42 mouse cellular contexts compared by ENCODE assay signal in genomic region chr4:43976223-43976740, GRCm38 (mm10). TPM values are rescaled to one million over a fixed set of nuclear protein-coding genes. Genes with fewer than 3 reads are reported as not detected.
DNase-seq lines count a peak whose midpoint lies in the region; ATAC-seq and TF ChIP-seq lines count a peak whose summit lies in the region.
"Had no signal": no experiment of that assay in that cellular context is flagged by ENCODE, and none has a peak within 500 bp of the region (broad histone marks: within the 10 kb centered on the region; RNA-seq: fewer than 3 reads in every experiment).

No protein-coding gene starts in this region.

- no peak overlapping the region for H3K9ac ChIP-seq in neural tube, embryonic 14.5 days (replicated peaks; ENCODE audit: low read depth, low read length)
- H3K9ac ChIP-seq in neural tube, embryonic 15.5 days (replicated peaks), result no peak overlapping the region
- no peak overlapping the region for H3K9ac ChIP-seq in midbrain, embryonic 14.5 days (replicated peaks; ENCODE audit: low read length)
- H3K9ac ChIP-seq: embryonic facial prominence, embryonic 12.5 days; heart, embryonic 12.5 days; hindbrain, embryonic 15.5 days; kidney, embryonic 15.5 days; limb, embryonic 12.5 days; liver, embryonic 13.5 days; lung, embryonic 14.5 days; neural tube, embryonic 12.5 days had no signal

- H3K4me3 ChIP-seq in neural tube, embryonic 14.5 days (ENCODE audit: low read depth, low read length), result no peak overlapping the region
- H3K4me3 ChIP-seq in neural tube, embryonic 15.5 days (replicated peaks), result no peak overlapping the region
- no peak overlapping the region for H3K4me3 ChIP-seq in bone marrow macrophage, adult 2 months (ENCODE audit: insufficient read depth, low read length)
- no peak overlapping the region for H3K4me3 ChIP-seq in midbrain, embryonic 14.5 days (replicated peaks; ENCODE audit: low read depth, low read length)
- H3K4me3 ChIP-seq: embryonic facial prominence, embryonic 12.5 days; forebrain, embryonic 10.5 days; heart, adult 2 months; heart, embryonic 12.5 days; hindbrain, embryonic 10.5 days; hindbrain, embryonic 15.5 days; kidney, embryonic 15.5 days; limb, embryonic 12.5 days; liver, embryonic 13.5 days; midbrain, embryonic 10.5 days; neural tube, embryonic 12.5 days had no signal

- H3K4me1 ChIP-seq in neural tube, embryonic 14.5 days (ENCODE audit: control insufficient read depth, insufficient read depth, low read length), result peaks cover 21% of the 10 kb centered on the region
- H3K4me1 ChIP-seq in neural tube, embryonic 15.5 days, result peaks cover 38% of the 10 kb centered on the region
- H3K4me1 ChIP-seq in bone marrow macrophage, adult 2 months (ENCODE audit: control insufficient read depth, insufficient read depth, low read length), result peaks cover 40% of the 10 kb centered on the region
- peaks cover 16% of the 10 kb centered on the region; the same call in 1 of the 2 replicates for H3K4me1 ChIP-seq in midbrain, embryonic 14.5 days (ENCODE audit: control insufficient read depth, insufficient read depth, low read length)

- TF ChIP-seq CTCF in bone marrow macrophage, adult 2 months (IDR thresholded peaks at IDR 0.05; ENCODE audit: low read depth, low read length), result no peak

- no peaks in the 10 kb centered on the region for H3K9me3 ChIP-seq in neural tube, embryonic 14.5 days (ENCODE audit: control insufficient read depth, low read length)
- no peaks in the 10 kb centered on the region for H3K9me3 ChIP-seq in neural tube, embryonic 15.5 days (replicated peaks)
- H3K9me3 ChIP-seq in midbrain, embryonic 14.5 days (ENCODE audit: control insufficient read depth, low read length), result no peaks in the 10 kb centered on the region
- H3K9me3 ChIP-seq: embryonic facial prominence, embryonic 12.5 days; forebrain, embryonic 10.5 days; heart, embryonic 12.5 days; hindbrain, embryonic 10.5 days; hindbrain, embryonic 15.5 days; kidney, embryonic 15.5 days; limb, embryonic 12.5 days; liver, embryonic 13.5 days; midbrain, embryonic 10.5 days; neural tube, embryonic 12.5 days had no signal

- H3K4me2 ChIP-seq in neural tube, embryonic 14.5 days (ENCODE audit: low read depth, low read length), result no peak overlapping the region
- H3K4me2 ChIP-seq in neural tube, embryonic 15.5 days, result no peak overlapping the region
- H3K4me2 ChIP-seq in midbrain, embryonic 14.5 days (ENCODE audit: low read length), result no peak overlapping the region
- H3K4me2 ChIP-seq: embryonic facial prominence, embryonic 12.5 days; heart, embryonic 12.5 days; hindbrain, embryonic 15.5 days; kidney, embryonic 15.5 days; limb, embryonic 12.5 days; liver, embryonic 13.5 days; lung, embryonic 14.5 days; neural tube, embryonic 12.5 days had no signal

- intact Hi-C loops in left cerebral cortex, postnatal 25 days (cut with DNase I), result no loop called here

- no peaks in the 10 kb centered on the region for H3K36me3 ChIP-seq in neural tube, embryonic 14.5 days (ENCODE audit: control insufficient read depth, insufficient read depth, low read length)
- no peaks in the 10 kb centered on the region for H3K36me3 ChIP-seq in neural tube, embryonic 15.5 days
- no peaks in the 10 kb centered on the region for H3K36me3 ChIP-seq in midbrain, embryonic 14.5 days (ENCODE audit: control insufficient read depth, insufficient read depth, low read length)
- H3K36me3 ChIP-seq: forebrain, embryonic 10.5 days; hindbrain, embryonic 10.5 days; hindbrain, embryonic 15.5 days; kidney, embryonic 15.5 days; midbrain, embryonic 10.5 days had no signal

- ATAC-seq in neural tube, embryonic 14.5 days (ENCODE audit: low read depth), result no peak
- no peak for ATAC-seq in neural tube, embryonic 15.5 days (ENCODE audit: low FRiP score)
- ATAC-seq in midbrain, embryonic 14.5 days (ENCODE audit: low FRiP score, low TSS enrichment), result no peak
- ATAC-seq: forebrain, embryonic 16.5 days; inflammation-experienced regulatory T-cells, adult 6 months; midbrain, embryonic 16.5 days had no signal

- H3K27ac ChIP-seq in neural tube, embryonic 14.5 days (ENCODE audit: low read depth, low read length), result 0 out of 2 replicates have a peak overlapping the region, but pooled peaks have one; percentile 16
- H3K27ac ChIP-seq in neural tube, embryonic 15.5 days (replicated peaks), result no peak overlapping the region
- peak overlapping the region; percentile 35; the same call in 1 of the 2 replicates for H3K27ac ChIP-seq in bone marrow macrophage, adult 2 months (ENCODE audit: insufficient read depth, low read depth, low read length)
- no peak overlapping the region for H3K27ac ChIP-seq in midbrain, embryonic 14.5 days (replicated peaks; ENCODE audit: low read depth, low read length)
- H3K27ac ChIP-seq: embryonic facial prominence, embryonic 12.5 days; forebrain, embryonic 10.5 days; heart, adult 2 months; hindbrain, embryonic 10.5 days; hindbrain, embryonic 15.5 days; kidney, embryonic 15.5 days; limb, embryonic 12.5 days; liver, embryonic 13.5 days; midbrain, embryonic 10.5 days; neural tube, embryonic 12.5 days had no signal

- DNase-seq in heart, adult 11 months, result peak; percentile 86
- DNase-seq in heart, postnatal 4 days, result no peak
- no peak for DNase-seq in midbrain, embryonic 14.5 days
- DNase-seq in left cerebral cortex, postnatal 25 days (ENCODE audit: low spot score in 2 of 2), result no peak
- DNase-seq: adrenal gland, adult 2 months; B cell, adult 2 months; cerebellum, adult 11 months; cerebellum, adult 9-11 months; embryo, embryonic 11 days; gastrocnemius, postnatal 14 days; heart, adult 2 months; kidney, adult 11 months; kidney, postnatal 25 days; liver, embryonic 13.5 days; lung, embryonic 14.5 days; lung, postnatal 14 days; retina, postnatal 1 day; right cerebral cortex, postnatal 14 days had no signal

- TF ChIP-seq POLR2A in bone marrow macrophage, adult 2 months (IDR thresholded peaks at IDR 0.05; ENCODE audit: borderline replicate concordance, low read depth, low read length), result no peak

- 82% methylated on average over 6 of the region's 6 CpGs for whole genome bisulfite sequencing in neural tube, embryonic 14.5 days
- WGBS in neural tube, embryonic 15.5 days, result 81% methylated on average over 6 of the region's 6 CpGs
- WGBS in midbrain, embryonic 14.5 days, result 86% methylated on average over 6 of the region's 6 CpGs

- no peaks in the 10 kb centered on the region for H3K27me3 ChIP-seq in neural tube, embryonic 14.5 days (ENCODE audit: control insufficient read depth, insufficient read depth, low read length)
- no peaks in the 10 kb centered on the region for H3K27me3 ChIP-seq in neural tube, embryonic 15.5 days (replicated peaks)
- H3K27me3 ChIP-seq in midbrain, embryonic 14.5 days (ENCODE audit: control insufficient read depth, insufficient read depth, low read length), result 0 out of 2 replicates have a peak, but pooled peaks cover 8% of the 10 kb centered on the region
- H3K27me3 ChIP-seq: embryonic facial prominence, embryonic 12.5 days; heart, embryonic 12.5 days; hindbrain, embryonic 15.5 days; kidney, embryonic 15.5 days; limb, embryonic 12.5 days; liver, embryonic 13.5 days; neural tube, embryonic 12.5 days had no signal

RNA-seq across cellular contexts. Expression of gene Ccin, which starts 7.0 kb away (rescaled TPM):
- under 1 TPM; 0.26 to 0.47 TPM for total RNA-seq in heart, postnatal 4 days (2021)
- polyA plus RNA-seq in neural tube, embryonic 14.5 days (2014; fragmentation: Nextera tagmentation; extraction: Ambion mirVana), result not detected in 2 replicates
- not detected in 2 replicates for polyA plus RNA-seq in neural tube, embryonic 15.5 days (2015; fragmentation: Nextera tagmentation; extraction: Ambion mirVana)
- polyA plus RNA-seq in bone marrow macrophage, adult 2 months (2012; ENCODE audit: insufficient read depth, insufficient read length, missing spikeins), result not detected in 2 replicates
- polyA plus RNA-seq in midbrain, embryonic 14.5 days (2014; fragmentation: Nextera tagmentation; extraction: Ambion mirVana), result not detected in 2 replicates
- total RNA-seq in left cerebral cortex, postnatal 25 days (2021), result not detected
- total RNA-seq: adrenal gland, adult 2 months; heart, adult 2 months; layer of hippocampus, adult 18-20 months; layer of hippocampus, postnatal 10 days; left cerebral cortex, adult 18-20 months; left cerebral cortex, postnatal 14 days; megakaryocyte progenitor cell, adult 5-6 weeks had no signal
- polyA plus RNA-seq: adrenal gland, adult 2 months; embryonic facial prominence, embryonic 12.5 days; forebrain, embryonic 10.5 days; forebrain, embryonic 16.5 days; heart, postnatal 0 days; hindbrain, embryonic 10.5 days; hindbrain, embryonic 15.5 days; inflammation-experienced regulatory T-cells, adult 6 months; kidney, embryonic 15.5 days; limb, embryonic 12.5 days; liver, embryonic 13.5 days; lung, embryonic 14.5 days; midbrain, embryonic 10.5 days; midbrain, embryonic 16.5 days; neural tube, embryonic 12.5 days; small intestine, adult 2 months; stomach, embryonic 14.5 days; thymus, postnatal 0 days had no signal

RNA-seq across cellular contexts. Expression of gene Glipr2, which starts 19.1 kb away (rescaled TPM):
- total RNA-seq in heart, postnatal 4 days (2021), result 10 to 100 TPM; 31.0 to 32.9 TPM
- polyA plus RNA-seq in neural tube, embryonic 14.5 days (2014; fragmentation: Nextera tagmentation; extraction: Ambion mirVana), result 37.3 and 54.3 TPM in 2 replicates
- 42.3 and 51.4 TPM in 2 replicates for polyA plus RNA-seq in neural tube, embryonic 15.5 days (2015; fragmentation: Nextera tagmentation; extraction: Ambion mirVana)
- 1.8 and 2.1 TPM in 2 replicates for polyA plus RNA-seq in bone marrow macrophage, adult 2 months (2012; ENCODE audit: insufficient read depth, insufficient read length, missing spikeins)
- polyA plus RNA-seq in midbrain, embryonic 14.5 days (2014; fragmentation: Nextera tagmentation; extraction: Ambion mirVana), result 27.0 and 31.8 TPM in 2 replicates
- 1 to 10 TPM; 2.7 to 2.9 TPM for total RNA-seq in left cerebral cortex, postnatal 25 days (2021)

RNA-seq across cellular contexts. Expression of gene Clta, which starts 28.0 kb away (rescaled TPM):
- 100 to 1,000 TPM; 108 TPM for total RNA-seq in heart, postnatal 4 days (2021)
- polyA plus RNA-seq in neural tube, embryonic 14.5 days (2014; fragmentation: Nextera tagmentation; extraction: Ambion mirVana), result 349 and 356 TPM in 2 replicates
- polyA plus RNA-seq in neural tube, embryonic 15.5 days (2015; fragmentation: Nextera tagmentation; extraction: Ambion mirVana), result 342 and 381 TPM in 2 replicates
- 840 and 888 TPM in 2 replicates for polyA plus RNA-seq in bone marrow macrophage, adult 2 months (2012; ENCODE audit: insufficient read depth, insufficient read length, missing spikeins)
- polyA plus RNA-seq in midbrain, embryonic 14.5 days (2014; fragmentation: Nextera tagmentation; extraction: Ambion mirVana), result 317 and 327 TPM in 2 replicates
- 100 to 1,000 TPM; 280 to 281 TPM for total RNA-seq in left cerebral cortex, postnatal 25 days (2021)

Comparison
In these comparisons a context has a peak if more than half of its experiments do, and no peak if none do; other contexts are left out.
1. H3K27ac ChIP-seq: peak in neural tube, embryonic 14.5 days (single experiment) and bone marrow macrophage, adult 2 months (single experiment); none in neural tube, embryonic 15.5 days (single experiment) and midbrain, embryonic 14.5 days (single experiment).